Mouse (Mus musculus): ENCODE measurements at regions not wholly inside any gene's neighbourhood (a gene's known extent, or its start where the extent isn't known, plus 50 kb on each side); places are given as distances from the start of the nearest gene placed in this dataset.

DNA sequence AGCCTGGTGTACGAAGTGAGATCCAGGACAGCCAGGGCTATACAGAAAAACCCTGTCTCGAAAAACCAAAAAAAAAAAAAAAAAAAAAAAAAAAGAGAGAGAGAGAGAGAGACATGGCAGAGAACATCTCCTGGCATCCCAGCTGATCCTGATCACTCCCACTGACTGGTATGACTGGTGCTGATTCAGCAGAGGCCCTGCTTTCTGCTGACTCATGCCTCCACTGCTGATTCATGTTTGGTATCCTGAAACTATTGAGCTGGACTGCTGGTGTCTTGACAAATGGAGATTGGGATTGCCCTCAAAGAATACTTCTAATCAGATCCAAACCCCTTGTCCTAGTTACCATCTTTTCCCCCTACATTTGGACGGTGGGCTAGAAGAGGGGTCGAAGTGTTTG, 101.9 kb downstream of the Nhlrc3 start:
- no peak overlapping the region for H3K9ac ChIP-seq (replicated peaks; ENCODE audit: low read length, poor library complexity, severe bottlenecking)
- no peak overlapping the region for H3K4me2 ChIP-seq (ENCODE audit: low read depth, low read length, poor library complexity, severe bottlenecking)
- H3K27me3 ChIP-seq (ENCODE audit: insufficient read depth, low read length) = no peaks in the 10 kb centered on the region
- ATAC-seq (ENCODE audit: low FRiP score) (no peak), DNase-seq (ENCODE audit: low spot score) (no peak)
- H3K4me1 ChIP-seq (ENCODE audit: insufficient read depth, low read length) = no peaks in the 10 kb centered on the region
- no peak overlapping the region for H3K4me3 ChIP-seq (ENCODE audit: low read depth, low read length)
- H3K9me3 ChIP-seq (ENCODE audit: low read length) = no peaks in the 10 kb centered on the region; the same call in 1 of the 2 replicates
- no peak for TF ChIP-seq CTCF (IDR thresholded peaks at IDR 0.05)
- WGBS = 79% methylated on average over 4 of the region's 4 CpGs
- H3K36me3 ChIP-seq (ENCODE audit: insufficient read depth, low read length) = no peaks in the 10 kb centered on the region
- H3K27ac ChIP-seq (ENCODE audit: low read depth, low read length) = no peak overlapping the region

DNA sequence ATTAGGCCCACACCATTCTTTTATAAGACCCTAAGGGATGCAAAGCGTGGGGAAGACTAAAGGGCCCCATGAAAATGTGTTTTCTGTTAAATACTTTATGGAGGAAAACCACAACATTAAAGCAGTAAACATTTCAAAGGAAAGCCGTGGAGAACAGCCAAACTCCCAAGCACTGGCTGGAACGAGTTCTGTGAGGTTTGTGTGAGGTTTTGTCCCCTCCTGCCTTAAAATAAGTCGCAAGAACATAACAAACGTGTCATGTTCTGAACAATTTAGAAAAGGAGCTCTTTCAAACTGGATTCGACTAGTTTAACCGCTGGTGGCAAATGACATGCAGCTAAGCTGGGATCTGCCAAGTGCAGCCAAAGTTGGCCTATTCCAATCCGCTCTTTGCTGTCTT, 109.4 kb downstream of the Nhlrc3 start:
- no peaks in the 10 kb centered on the region for H3K36me3 ChIP-seq (ENCODE audit: insufficient read depth, low read length)
- H3K27me3 ChIP-seq (ENCODE audit: insufficient read depth, low read length) = no peaks in the 10 kb centered on the region
- H3K4me2 ChIP-seq (ENCODE audit: low read depth, low read length, poor library complexity, severe bottlenecking) = no peak overlapping the region
- H3K27ac ChIP-seq (ENCODE audit: low read depth, low read length) = 0 out of 2 replicates have a peak overlapping the region, but pooled peaks have one; percentile 26
- H3K9me3 ChIP-seq (ENCODE audit: low read length) = no peaks in the 10 kb centered on the region; the same call in 1 of the 2 replicates
- ATAC-seq (ENCODE audit: low FRiP score) = no peak
- no peak for TF ChIP-seq CTCF (IDR thresholded peaks at IDR 0.05)
- no peak overlapping the region for H3K9ac ChIP-seq (replicated peaks; ENCODE audit: low read length, poor library complexity, severe bottlenecking)
- DNase-seq (ENCODE audit: low spot score) = peak; percentile 25
- no peak overlapping the region for H3K4me3 ChIP-seq (ENCODE audit: low read depth, low read length)
- 48% methylated on average over 8 of the region's 8 CpGs for WGBS
- H3K4me1 ChIP-seq (ENCODE audit: insufficient read depth, low read length) = no peaks in the 10 kb centered on the region

DNA sequence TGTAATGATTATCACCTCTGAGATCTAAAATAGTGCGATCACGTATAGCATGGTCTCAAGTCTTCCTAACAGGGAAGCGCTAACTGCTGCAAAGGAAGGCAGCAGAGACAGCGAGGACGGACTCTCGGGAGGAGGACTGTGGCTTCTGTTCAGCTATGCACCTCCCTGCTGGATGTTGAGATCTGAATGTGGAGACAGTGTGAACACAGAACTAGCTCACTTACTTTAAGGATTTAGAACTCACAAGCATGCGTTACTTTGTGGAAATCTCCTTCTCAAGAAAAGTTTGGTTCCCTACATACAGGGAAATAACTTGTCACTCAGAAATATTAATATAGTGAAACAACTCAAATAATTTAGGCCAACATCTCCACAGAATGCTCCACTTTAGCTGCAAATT, 109.8 kb downstream of the Nhlrc3 start:
- H3K27ac ChIP-seq (ENCODE audit: low read depth, low read length) = 0 out of 2 replicates have a peak overlapping the region, but pooled peaks have one; percentile 26
- no peak overlapping the region for H3K9ac ChIP-seq (replicated peaks; ENCODE audit: low read length, poor library complexity, severe bottlenecking)
- no peak for TF ChIP-seq CTCF (IDR thresholded peaks at IDR 0.05)
- H3K4me2 ChIP-seq (ENCODE audit: low read depth, low read length, poor library complexity, severe bottlenecking) = no peak overlapping the region
- no peaks in the 10 kb centered on the region for H3K36me3 ChIP-seq (ENCODE audit: insufficient read depth, low read length)
- 68% methylated on average over 7 of the region's 7 CpGs for WGBS
- no peak for ATAC-seq (ENCODE audit: low FRiP score)
- no peak for DNase-seq (ENCODE audit: low spot score)
- no peaks in the 10 kb centered on the region; the same call in 1 of the 2 replicates for H3K9me3 ChIP-seq (ENCODE audit: low read length)
- no peaks in the 10 kb centered on the region for H3K4me1 ChIP-seq (ENCODE audit: insufficient read depth, low read length)
- H3K27me3 ChIP-seq (ENCODE audit: insufficient read depth, low read length) = no peaks in the 10 kb centered on the region
- no peak overlapping the region for H3K4me3 ChIP-seq (ENCODE audit: low read depth, low read length)

DNA sequence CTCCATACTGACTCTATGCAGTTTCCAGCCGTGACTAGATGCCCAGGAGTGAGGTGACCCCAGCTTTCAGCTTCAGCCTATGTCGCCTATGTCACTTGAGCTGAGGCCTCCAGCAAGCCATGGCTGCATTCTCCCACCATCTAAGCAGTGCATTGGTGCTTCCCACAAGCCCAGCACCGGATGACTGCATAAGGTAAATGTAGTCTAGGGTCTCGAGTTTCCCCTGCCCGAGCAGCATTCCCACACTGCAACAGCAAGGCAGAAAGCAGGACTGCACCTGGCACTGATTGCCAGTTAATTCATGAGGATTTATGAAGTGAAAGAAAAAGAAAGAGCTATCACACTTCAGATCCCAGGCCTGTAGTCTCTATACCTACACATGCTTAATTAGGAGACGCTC, 119.5 kb downstream of the Nhlrc3 start:
- Histone ChIP-seq H3K4me3 (ENCODE audit: low read depth, low read length) (no peak overlapping the region), H3K27ac (ENCODE audit: low read depth, low read length) (no peak overlapping the region), H3K36me3 (ENCODE audit: insufficient read depth, low read length) (no peaks in the 10 kb centered on the region), H3K9ac (replicated peaks; ENCODE audit: low read length, poor library complexity, severe bottlenecking) (no peak overlapping the region), H3K4me2 (ENCODE audit: low read depth, low read length, poor library complexity, severe bottlenecking) (no peak overlapping the region), H3K4me1 (ENCODE audit: insufficient read depth, low read length) (no peaks in the 10 kb centered on the region), H3K9me3 (ENCODE audit: low read length) (no peaks in the 10 kb centered on the region), H3K27me3 (ENCODE audit: insufficient read depth, low read length) (no peaks in the 10 kb centered on the region)
- TF ChIP-seq CTCF (IDR thresholded peaks at IDR 0.05) = no peak
- DNase-seq (ENCODE audit: low spot score) (no peak), ATAC-seq (ENCODE audit: low FRiP score) (no peak)
- WGBS = 84% methylated on average over 6 of the region's 6 CpGs

DNA sequence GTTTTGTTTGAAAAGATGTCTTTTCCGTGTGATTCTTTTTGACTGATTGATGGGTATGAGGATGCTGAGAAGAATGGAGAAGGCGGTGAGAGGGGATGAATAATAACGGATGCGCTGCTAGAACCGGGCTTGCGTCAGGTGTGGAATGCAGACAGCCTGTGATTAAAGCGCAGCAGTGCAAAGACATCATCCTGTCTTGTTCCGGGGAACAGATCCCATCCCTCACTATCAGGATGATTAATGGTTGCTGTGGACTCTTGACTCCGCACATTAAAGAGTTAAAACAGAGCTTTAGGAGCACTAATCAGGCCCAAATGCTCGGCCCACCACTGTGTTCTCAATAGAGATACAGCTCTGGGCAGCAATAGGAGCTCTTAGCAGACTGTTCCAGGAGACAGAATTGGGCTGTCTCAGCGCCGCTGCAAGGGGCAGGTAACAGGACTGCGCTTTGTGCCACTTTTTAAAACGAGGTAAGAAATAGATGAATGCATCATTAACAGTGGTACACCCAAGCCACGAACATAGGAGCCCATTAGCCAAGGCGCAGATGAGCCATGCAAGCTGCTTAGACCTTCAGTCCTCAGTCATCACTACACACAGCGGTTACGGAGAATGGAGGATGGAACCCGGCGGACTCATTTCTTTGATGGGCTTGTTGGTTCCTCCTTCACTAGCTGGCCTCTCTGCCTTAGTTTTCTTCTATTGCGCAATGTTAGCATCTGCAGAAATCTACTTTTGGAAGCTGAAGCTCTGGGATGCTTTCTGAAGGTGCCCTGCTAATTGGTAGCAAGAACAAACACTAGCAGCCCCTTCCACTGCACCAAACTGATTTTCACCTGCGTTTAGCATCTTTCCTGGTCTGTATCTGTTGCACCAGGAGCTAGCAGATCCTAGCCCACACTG, 121.6 kb downstream of the Nhlrc3 start:
- H3K9me3 ChIP-seq (ENCODE audit: low read length) = no peaks in the 10 kb centered on the region
- no peak overlapping the region for H3K27ac ChIP-seq (ENCODE audit: low read depth, low read length)
- H3K4me1 ChIP-seq (ENCODE audit: insufficient read depth, low read length) = no peaks in the 10 kb centered on the region
- H3K36me3 ChIP-seq (ENCODE audit: insufficient read depth, low read length) = no peaks in the 10 kb centered on the region
- H3K27me3 ChIP-seq (ENCODE audit: insufficient read depth, low read length) = no peaks in the 10 kb centered on the region
- whole genome bisulfite sequencing = 71% methylated on average over 22 of the region's 22 CpGs
- H3K4me3 ChIP-seq (ENCODE audit: low read depth, low read length) = no peak overlapping the region
- no peak overlapping the region for H3K4me2 ChIP-seq (ENCODE audit: low read depth, low read length, poor library complexity, severe bottlenecking)
- H3K9ac ChIP-seq (replicated peaks; ENCODE audit: low read length, poor library complexity, severe bottlenecking) = no peak overlapping the region
- TF ChIP-seq CTCF (IDR thresholded peaks at IDR 0.05) = no peak
- ATAC-seq (ENCODE audit: low FRiP score) (no peak), DNase-seq (ENCODE audit: low spot score) (no peak)

DNA sequence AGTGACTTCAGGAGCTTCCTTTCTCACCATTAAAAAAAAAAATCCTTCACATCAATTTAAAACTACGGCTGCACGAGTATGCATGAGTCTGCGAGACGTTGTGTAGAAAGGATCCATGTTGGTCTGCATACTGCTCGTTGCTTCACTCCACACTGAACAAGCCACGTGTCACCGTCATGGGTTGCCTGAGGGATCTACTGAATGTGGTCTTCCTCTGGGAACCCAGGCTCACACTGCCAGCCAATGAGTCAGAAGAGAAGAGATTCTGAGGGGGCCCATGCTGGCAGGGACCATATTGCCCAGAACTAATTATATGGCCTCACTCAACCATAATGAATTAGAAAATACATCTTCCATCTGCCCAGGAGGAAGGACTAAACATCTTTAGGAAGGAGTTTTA, 124.6 kb downstream of the Nhlrc3 start:
- H3K27me3 ChIP-seq (ENCODE audit: insufficient read depth, low read length) = no peaks in the 10 kb centered on the region
- H3K36me3 ChIP-seq (ENCODE audit: insufficient read depth, low read length) = no peaks in the 10 kb centered on the region
- no peak for ATAC-seq (ENCODE audit: low FRiP score)
- H3K9me3 ChIP-seq (ENCODE audit: low read length) = no peaks in the 10 kb centered on the region
- TF ChIP-seq CTCF (IDR thresholded peaks at IDR 0.05) = no peak
- no peaks in the 10 kb centered on the region for H3K4me1 ChIP-seq (ENCODE audit: insufficient read depth, low read length)
- H3K4me3 ChIP-seq (ENCODE audit: low read depth, low read length) = no peak overlapping the region
- H3K27ac ChIP-seq (ENCODE audit: low read depth, low read length) = no peak overlapping the region
- DNase-seq (ENCODE audit: low spot score) = peak; percentile 58
- WGBS = 82% methylated on average over 7 of the region's 7 CpGs
- H3K4me2 ChIP-seq (ENCODE audit: low read depth, low read length, poor library complexity, severe bottlenecking) = no peak overlapping the region
- no peak overlapping the region for H3K9ac ChIP-seq (replicated peaks; ENCODE audit: low read length, poor library complexity, severe bottlenecking)

Measured in midbrain, postnatal 0 days (tissue).